Mouse (Mus musculus) lung, embryonic 15.5 days (tissue): ENCODE measurements at regions not wholly inside any gene's neighbourhood (a gene's known extent, or its start where the extent isn't known, plus 50 kb on each side); places are given as distances from the start of the nearest gene placed in this dataset.

ENCODE experiments used
- ATAC-seq: fragments of 200-750 bp; cut with Nextera tagmentation; 2 replicates; pipeline ENCODE4 v1.8.0; 2017; ENCODE audit warnings: moderate number of reproducible peaks, borderline replicate concordance; ENCODE audit not compliant: low FRiP score, low TSS enrichment; ENCODE audit errors: extremely low read depth
- H3K27ac ChIP-seq: fragments of 300-500 bp; sonication (generic); 2 replicates; pipeline ENCODE4 v1.5.1; 2015; ENCODE audit warnings: moderate library complexity, mild to moderate bottlenecking, inconsistent platforms
- H3K27me3 ChIP-seq: fragments of 300-500 bp; sonication (generic); 2 replicates; pipeline ENCODE4 v1.6.1; 2015; ENCODE audit warnings: inconsistent platforms
- H3K36me3 ChIP-seq: fragments of 300-500 bp; sonication (generic); 2 replicates; pipeline ENCODE4 v1.6.1; 2015; ENCODE audit warnings: inconsistent platforms
- H3K4me1 ChIP-seq: fragments of 300-500 bp; sonication (generic); 2 replicates; pipeline ENCODE4 v1.6.1; 2015; ENCODE audit warnings: inconsistent platforms
- H3K4me2 ChIP-seq: fragments of 300-500 bp; sonication (generic); 2 replicates; pipeline ENCODE4 v1.6.1; 2015; ENCODE audit warnings: inconsistent platforms, mild to moderate bottlenecking, moderate library complexity
- H3K4me3 ChIP-seq: fragments of 300-500 bp; sonication (generic); 2 replicates; pipeline ENCODE4 v1.5.1; 2015; ENCODE audit warnings: mild to moderate bottlenecking, inconsistent platforms
- H3K9ac ChIP-seq: fragments of 300-500 bp; sonication (generic); 2 replicates; pipeline ENCODE4 v1.6.1; 2015; ENCODE audit warnings: inconsistent platforms
- H3K9me3 ChIP-seq: fragments of 300-500 bp; sonication (generic); 2 replicates; pipeline ENCODE4 v1.6.1; 2016; ENCODE audit warnings: inconsistent platforms
- WGBS: fragments of 180-500 bp; shearing (Covaris S2); methylation state at CpG from one replicate; pipeline ENCODE4 v1.1.7; 2015; 5-methylcytosine and 5-hydroxymethylcytosine counted together

DNA sequence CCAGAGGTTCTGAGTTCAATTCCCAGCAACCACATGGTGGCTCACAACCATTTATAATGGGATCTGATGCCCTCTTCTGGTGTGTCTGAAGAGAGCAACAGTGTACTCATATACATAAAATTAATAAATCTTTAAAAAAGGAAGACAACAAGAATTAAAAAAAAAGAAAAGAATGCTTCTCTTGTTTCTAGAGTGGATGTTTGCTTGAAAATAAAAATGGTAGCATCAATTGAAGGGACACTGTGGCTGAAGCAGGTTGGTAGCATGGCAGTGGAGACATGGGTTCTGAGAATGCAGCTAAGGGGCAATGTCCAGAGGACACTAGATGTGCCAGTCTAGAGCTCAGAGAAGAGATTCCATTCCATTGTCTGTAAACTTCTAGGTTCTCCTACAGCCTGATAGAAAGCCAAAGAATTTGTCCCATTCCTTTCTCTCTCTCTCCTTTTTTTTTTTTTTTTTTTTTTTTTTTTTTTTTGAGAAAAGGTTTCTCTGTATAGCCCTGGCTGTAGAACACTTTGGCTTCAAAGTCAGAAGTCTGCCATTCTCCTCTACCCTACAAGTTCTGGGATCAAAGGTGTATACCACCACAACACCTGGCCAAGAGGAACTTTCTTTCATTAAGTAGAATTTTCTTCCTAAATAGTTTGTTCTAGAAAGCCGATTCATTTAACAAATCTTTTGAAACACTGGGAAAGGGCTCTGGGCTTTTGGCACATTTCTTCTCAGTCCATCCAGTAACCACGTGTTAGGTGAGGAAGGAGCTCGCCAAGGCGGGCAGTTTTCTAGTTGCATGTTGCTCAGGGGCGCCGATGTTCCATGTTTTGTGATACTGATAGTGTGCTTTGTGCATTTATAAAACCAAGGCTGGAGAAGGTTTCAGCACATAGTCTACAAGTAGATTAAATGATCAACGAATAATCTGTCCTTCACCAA is 158.1 kb downstream of the Qrsl1 start:
- Histone ChIP-seq H3K9ac (no peak overlapping the region), H3K4me1 (peaks cover 20% of the 10 kb centered on the region), H3K27me3 (no peaks in the 10 kb centered on the region), H3K27ac (no peak overlapping the region), H3K4me3 (no peak overlapping the region), H3K4me2 (no peak overlapping the region), H3K36me3 (no peaks in the 10 kb centered on the region), H3K9me3 (no peaks in the 10 kb centered on the region)
- 93% methylated on average over 7 of the region's 7 CpGs for whole genome bisulfite sequencing
- no peak for ATAC-seq

DNA sequence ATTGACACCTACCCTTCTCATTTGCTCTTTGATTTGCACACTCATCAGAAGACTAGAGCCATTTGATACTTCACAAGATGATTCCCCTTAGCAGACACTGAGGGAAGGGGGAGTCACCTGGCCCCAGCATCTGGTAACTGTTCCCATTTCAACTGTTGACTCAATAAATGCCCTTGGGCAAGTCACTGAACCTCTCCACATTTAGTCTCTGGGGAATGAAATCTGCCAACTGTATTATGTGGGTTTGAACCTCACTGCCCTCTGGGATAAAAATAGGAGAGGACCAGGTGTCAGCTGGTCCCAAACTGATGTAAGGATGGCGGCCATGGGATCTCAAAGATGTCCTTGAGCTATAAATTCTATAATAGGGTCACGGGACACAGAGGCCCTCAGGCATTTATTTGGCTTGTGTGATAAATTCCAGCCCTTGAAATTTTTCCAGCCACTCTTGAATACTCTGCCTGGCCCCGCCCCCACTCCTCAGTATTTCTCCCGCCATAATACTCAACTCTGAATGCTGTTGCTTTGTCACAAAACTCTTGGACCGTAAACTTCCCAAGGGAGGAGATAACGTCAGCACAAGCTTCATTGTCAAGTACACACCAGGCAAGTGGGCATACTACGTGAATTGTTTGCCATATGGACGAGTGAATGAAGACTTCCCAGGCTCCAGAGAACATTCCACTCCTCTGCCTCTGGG is 155.5 kb downstream of the Qrsl1 start:
- ATAC-seq = peak; percentile 12; the same call in 1 of the 2 replicates
- H3K4me1 ChIP-seq = peaks cover 9% of the 10 kb centered on the region
- H3K9me3 ChIP-seq = no peaks in the 10 kb centered on the region
- no peaks in the 10 kb centered on the region for H3K27me3 ChIP-seq
- 55% methylated on average over 8 of the region's 8 CpGs for WGBS
- H3K4me3 ChIP-seq = no peak overlapping the region
- no peak overlapping the region for H3K9ac ChIP-seq
- H3K36me3 ChIP-seq = no peaks in the 10 kb centered on the region
- H3K4me2 ChIP-seq = no peak overlapping the region
- no peak overlapping the region for H3K27ac ChIP-seq

DNA sequence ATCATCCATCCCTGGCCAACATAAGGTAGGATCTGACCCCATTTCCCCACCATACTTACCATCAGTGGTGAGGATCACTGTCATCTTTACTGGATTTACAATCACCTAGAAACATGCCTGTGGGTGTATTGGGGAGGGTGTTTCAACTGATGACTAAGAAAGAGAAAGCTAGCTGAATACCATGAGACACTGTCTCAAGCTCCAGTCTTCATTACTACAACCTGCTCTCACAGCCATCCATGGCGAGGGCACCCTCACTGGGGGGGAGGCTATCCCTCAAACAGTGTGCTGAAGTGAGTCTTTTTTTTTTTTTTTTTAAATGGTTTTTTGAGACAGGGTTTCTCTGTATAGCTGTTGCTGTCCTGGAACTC is 154.9 kb downstream of the Qrsl1 start:
- WGBS = 91% methylated on average over 1 of the region's 1 CpGs
- Histone ChIP-seq H3K27me3 (no peaks in the 10 kb centered on the region), H3K9me3 (no peaks in the 10 kb centered on the region), H3K27ac (no peak overlapping the region), H3K36me3 (no peaks in the 10 kb centered on the region), H3K4me3 (no peak overlapping the region), H3K4me2 (no peak overlapping the region), H3K4me1 (peaks cover 12% of the 10 kb centered on the region), H3K9ac (no peak overlapping the region)
- 0 out of 2 replicates have a peak, but pooled peaks have one; percentile 2 for ATAC-seq

DNA sequence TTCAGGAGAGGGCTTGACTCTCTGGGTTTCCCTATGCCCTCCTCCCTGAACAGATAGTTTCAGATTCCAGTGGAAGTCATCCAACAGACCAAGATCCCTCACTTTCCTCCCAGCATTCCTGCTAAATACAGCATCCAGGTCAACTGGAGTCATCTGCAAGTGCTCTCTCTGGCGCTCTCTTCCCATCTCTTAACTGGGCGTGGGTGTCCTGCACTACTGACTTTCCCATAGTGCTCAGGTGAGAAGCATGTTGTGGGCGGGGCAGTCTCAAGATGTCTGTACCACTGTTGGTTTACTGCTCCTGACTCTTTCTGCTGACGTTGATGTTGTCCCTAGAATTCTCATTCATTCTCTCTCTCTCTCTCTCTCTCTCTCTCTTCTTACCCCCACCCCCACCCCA is 154.0 kb downstream of the Qrsl1 start:
- no peak overlapping the region for H3K4me2 ChIP-seq
- H3K4me1 ChIP-seq = peaks cover 20% of the 10 kb centered on the region
- ATAC-seq = no peak
- H3K36me3 ChIP-seq = no peaks in the 10 kb centered on the region
- no peak overlapping the region for H3K9ac ChIP-seq
- H3K4me3 ChIP-seq = no peak overlapping the region
- no peak overlapping the region for H3K27ac ChIP-seq
- WGBS = 90% methylated on average over 4 of the region's 4 CpGs
- no peaks in the 10 kb centered on the region for H3K27me3 ChIP-seq
- no peaks in the 10 kb centered on the region for H3K9me3 ChIP-seq

DNA sequence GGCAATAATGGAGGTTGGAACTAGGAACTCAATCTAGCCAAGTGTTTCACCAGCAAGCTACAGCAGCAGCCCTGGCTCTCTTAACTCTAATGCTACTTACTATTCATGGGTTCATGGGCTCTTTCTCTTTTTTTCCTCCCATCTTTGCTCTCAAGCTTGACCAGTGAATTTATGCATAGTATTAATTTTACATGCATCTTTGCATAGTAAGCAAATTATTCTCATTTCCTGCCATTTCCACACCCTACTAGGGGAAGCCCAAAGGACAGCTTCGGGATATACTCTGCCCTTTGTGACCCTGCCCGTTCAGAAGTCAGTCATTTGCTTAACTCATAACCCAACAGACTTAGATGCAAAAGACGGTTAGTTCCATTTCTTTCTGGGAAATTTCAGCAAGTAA is 153.2 kb downstream of the Qrsl1 start:
- Histone ChIP-seq H3K4me3 (no peak overlapping the region), H3K4me1 (peaks cover 18% of the 10 kb centered on the region), H3K36me3 (no peaks in the 10 kb centered on the region), H3K9me3 (no peaks in the 10 kb centered on the region), H3K4me2 (no peak overlapping the region), H3K27me3 (no peaks in the 10 kb centered on the region), H3K9ac (no peak overlapping the region), H3K27ac (no peak overlapping the region)
- 82% methylated on average over 3 of the region's 3 CpGs for WGBS
- ATAC-seq = no peak

DNA sequence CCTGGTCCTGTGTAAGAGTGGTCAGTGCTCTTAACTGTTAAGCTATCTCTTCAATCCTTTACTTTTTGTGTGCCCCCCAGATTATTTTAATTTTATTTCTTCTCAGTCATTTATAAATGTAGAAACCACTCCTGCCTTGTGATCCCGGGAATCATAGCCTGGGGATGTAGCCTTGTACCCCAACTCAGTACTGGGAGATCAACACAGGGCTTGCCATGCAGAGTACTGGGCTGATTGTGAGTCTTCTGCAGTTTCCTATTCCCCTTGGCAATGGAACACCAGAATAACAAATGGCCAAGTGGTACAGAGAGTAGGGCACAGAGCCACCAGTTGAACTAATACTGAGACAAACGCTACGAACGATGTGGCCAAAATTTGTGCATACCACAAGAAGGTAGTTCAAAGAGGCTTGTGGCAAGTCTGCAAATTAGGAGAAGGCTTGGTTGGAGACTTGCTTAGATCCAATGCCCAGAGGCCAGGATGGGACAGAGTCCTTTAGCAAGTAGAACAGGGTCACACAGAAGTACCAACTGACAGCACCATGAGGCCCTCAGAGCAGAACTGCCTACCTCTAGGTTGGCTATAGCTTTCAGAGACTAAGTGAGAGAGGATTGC is 151.9 kb downstream of the Qrsl1 start:
- H3K4me2 ChIP-seq = no peak overlapping the region
- H3K9ac ChIP-seq = no peak overlapping the region
- no peak for ATAC-seq
- no peaks in the 10 kb centered on the region for H3K9me3 ChIP-seq
- H3K36me3 ChIP-seq = no peaks in the 10 kb centered on the region
- no peak overlapping the region for H3K4me3 ChIP-seq
- WGBS = 92% methylated on average over 4 of the region's 4 CpGs
- no peaks in the 10 kb centered on the region for H3K27me3 ChIP-seq
- peaks cover 18% of the 10 kb centered on the region for H3K4me1 ChIP-seq
- no peak overlapping the region for H3K27ac ChIP-seq

DNA sequence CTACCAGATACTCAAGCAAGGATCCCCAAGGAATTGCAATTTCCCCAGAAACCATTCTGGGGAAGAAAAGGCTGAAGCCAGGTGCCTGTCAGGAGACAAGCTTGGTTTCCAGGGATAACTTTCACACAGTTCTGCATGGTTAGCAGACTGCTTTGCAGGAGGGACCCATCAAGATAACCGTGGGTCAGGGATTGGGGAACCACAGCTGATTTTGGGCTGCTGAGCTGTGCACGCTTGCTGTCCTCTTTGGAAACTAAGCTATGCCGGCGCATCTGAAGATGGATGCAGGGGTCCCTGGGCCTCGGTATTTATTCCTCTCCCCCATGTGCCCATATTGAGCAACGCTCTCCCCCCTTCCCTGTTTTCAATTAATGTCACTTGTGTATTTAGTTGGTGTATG is 151.1 kb downstream of the Qrsl1 start:
- Histone ChIP-seq H3K4me1 (peaks cover 18% of the 10 kb centered on the region), H3K9me3 (no peaks in the 10 kb centered on the region), H3K27me3 (no peaks in the 10 kb centered on the region), H3K36me3 (no peaks in the 10 kb centered on the region), H3K4me2 (no peak overlapping the region), H3K9ac (no peak overlapping the region), H3K4me3 (no peak overlapping the region), H3K27ac (no peak overlapping the region)
- WGBS = 83% methylated on average over 6 of the region's 6 CpGs
- ATAC-seq = no peak

DNA sequence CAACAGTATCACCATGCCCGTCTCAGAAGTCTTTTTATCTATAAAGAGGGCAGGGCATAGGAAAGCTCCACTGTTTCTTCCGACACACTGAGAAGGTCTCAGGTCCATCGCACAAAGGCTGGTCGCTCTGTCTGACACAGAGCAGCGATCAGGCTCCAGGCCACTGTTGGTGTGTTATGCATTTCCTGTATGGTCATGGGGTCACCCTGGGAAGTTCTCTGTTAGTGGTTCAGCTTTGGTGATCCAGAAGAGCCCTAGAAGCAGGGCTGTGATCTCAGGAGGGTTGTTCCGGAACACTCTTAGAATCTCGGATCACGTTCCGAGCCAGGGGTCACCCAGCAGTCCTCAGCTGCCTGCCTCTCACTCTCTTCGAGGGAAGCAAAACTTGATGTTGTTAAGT is 150.7 kb downstream of the Qrsl1 start:
- no peak for ATAC-seq
- 63% methylated on average over 10 of the region's 10 CpGs for WGBS

DNA sequence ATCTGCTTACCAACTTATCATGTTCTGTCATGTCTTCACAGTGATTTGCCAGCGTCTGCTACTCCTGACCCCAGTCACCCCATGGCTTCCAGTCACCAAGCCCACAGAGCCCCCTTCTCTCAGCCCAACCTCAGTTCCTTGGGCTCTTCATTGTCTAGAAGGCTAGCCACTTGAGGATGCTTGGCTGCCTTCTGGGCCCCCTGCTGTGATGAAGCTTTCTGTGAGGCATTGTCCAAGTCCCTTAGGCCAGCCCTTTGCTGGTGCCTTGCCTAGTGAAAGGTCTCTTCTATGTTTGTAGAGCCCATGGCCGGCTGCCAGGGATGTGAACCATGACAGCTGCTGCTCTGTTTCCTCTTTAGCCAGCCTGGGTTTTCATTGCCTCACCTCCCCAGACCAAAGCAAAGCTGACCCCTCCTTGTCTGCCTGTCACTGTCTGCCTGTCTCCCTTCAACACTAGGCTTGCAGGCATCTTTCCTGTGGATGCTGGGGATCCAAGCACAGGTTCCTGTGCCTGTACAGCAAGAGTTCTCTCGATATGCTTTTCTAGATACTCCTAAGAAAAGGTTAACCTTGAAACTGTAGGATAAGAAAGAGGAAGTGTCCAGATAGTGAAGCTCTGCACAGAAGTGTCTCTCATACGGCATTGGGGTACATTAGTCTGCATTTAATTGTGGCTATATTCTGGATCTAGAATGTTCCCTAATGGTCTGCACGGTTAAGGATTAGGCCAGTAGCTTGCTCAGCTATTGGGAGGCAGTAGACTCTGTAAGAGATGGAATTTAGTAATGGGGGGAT is 149.5 kb downstream of the Qrsl1 start:
- peaks cover 18% of the 10 kb centered on the region for H3K4me1 ChIP-seq
- H3K9ac ChIP-seq = no peak overlapping the region
- no peak overlapping the region for H3K4me2 ChIP-seq
- no peaks in the 10 kb centered on the region for H3K9me3 ChIP-seq
- 39% methylated on average over 5 of the region's 5 CpGs for WGBS
- ATAC-seq = peak; percentile 90
- peak overlapping the region; percentile 15; the same call in 1 of the 2 replicates for H3K27ac ChIP-seq
- H3K4me3 ChIP-seq = no peak overlapping the region
- H3K27me3 ChIP-seq = no peaks in the 10 kb centered on the region
- no peaks in the 10 kb centered on the region for H3K36me3 ChIP-seq

More for the DNA sequence above, 150.7 kb downstream of the Qrsl1 start:
- Histone ChIP-seq H3K36me3 (no peaks in the 10 kb centered on the region), H3K9me3 (no peaks in the 10 kb centered on the region), H3K4me3 (no peak overlapping the region), H3K4me2 (no peak overlapping the region), H3K27me3 (no peaks in the 10 kb centered on the region), H3K27ac (no peak overlapping the region), H3K9ac (no peak overlapping the region), H3K4me1 (peaks cover 18% of the 10 kb centered on the region)

DNA sequence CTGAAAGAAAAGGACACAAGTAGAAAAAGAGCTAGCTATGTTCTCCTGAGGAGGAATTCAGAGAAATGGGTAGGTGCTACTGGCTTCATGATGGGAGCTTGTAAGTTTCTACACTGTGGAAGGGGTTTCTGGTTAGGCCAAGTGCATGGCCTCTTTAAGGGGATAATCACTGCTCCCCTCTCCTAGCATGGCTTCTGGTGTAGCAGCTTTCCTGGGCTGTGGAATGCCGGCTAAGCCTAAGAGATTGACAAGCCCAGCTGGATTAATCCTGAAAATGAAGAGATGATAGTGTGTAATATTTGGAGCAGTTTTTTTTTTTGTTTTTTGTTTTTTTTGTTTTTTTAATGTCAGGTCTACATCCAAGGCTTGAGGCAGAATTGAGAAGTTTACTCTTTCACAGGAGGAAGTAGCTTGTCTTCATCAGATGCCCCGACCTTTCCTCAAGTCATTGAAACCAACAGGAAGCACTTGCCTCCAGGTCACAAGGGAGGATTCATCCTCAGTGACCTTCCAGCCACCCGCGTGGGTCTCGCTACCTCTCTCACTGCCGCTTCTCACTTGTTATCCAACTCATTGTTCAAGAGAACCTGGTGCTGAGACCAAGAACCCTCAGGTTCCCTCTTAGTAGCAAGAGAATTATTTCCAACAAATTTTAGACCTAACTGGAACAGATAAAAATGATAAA is 144.5 kb downstream of the Qrsl1 start:
- no peak overlapping the region for H3K4me2 ChIP-seq

More for the DNA sequence above, 144.5 kb downstream of the Qrsl1 start:
- H3K9me3 ChIP-seq = no peaks in the 10 kb centered on the region
- no peak overlapping the region for H3K9ac ChIP-seq
- H3K27ac ChIP-seq = no peak overlapping the region
- 75% methylated on average over 6 of the region's 6 CpGs for WGBS
- no peaks in the 10 kb centered on the region for H3K27me3 ChIP-seq
- H3K4me3 ChIP-seq = no peak overlapping the region
- no peak for ATAC-seq
- H3K36me3 ChIP-seq = no peaks in the 10 kb centered on the region
- peaks cover 10% of the 10 kb centered on the region for H3K4me1 ChIP-seq
